Mouse (Mus musculus) cerebellum, adult 2 months (tissue): Measurements from ENCODE around the gene Vps26a.

ENCODE experiments used
- CTCF ChIP-seq: fragments of 200-500 bp; IDR thresholded peaks from 2 replicates; pipeline ENCODE4 v1.5.1; 2011; ENCODE audit warnings: low read depth, mild to moderate bottlenecking, control low read depth, low read length, moderate library complexity, borderline replicate concordance; ENCODE audit not compliant: insufficient read depth
- POLR2A ChIP-seq: fragments of 200-500 bp; IDR thresholded peaks from 2 replicates; pipeline ENCODE4 v1.6.1; 2011; ENCODE audit warnings: low read length, control low read depth, borderline replicate concordance; ENCODE audit not compliant: insufficient read depth

DNA sequence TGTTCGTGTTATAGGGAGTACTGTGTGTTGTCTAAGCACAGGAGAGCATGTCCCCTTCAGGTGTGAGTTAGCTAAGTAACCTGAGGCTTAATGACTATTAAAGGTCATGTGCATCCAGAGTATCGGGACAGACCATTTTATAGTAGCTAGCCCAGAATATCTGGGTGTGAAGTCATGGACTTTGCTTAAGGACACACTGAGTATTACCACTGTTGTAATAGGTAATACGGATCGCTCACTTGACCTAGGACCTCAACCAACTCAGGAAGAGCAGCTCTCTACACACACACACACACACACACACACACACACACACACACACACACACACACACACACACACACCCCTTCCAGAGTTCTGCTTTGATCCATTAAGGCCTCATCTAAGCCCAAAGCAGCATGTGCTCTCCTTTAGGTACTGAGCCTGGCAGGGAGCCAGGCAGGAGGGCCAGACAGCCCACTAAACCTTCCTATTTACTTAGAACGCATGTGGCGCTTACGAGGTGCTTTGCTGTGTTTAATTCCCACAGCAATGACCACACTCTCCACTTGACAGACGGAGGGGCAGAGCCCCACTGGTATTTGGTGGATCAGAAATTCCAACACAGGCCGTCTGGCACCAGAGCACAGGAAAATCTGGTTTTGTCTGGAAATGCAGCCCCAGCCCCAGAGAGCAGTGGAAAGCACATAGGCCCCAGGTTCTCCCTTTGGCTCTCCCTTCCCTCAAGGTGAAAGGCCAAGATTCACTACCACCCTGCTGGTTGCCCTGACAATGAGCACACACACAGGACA lies 61.3 kb downstream of the Vps26a start:
- no peak for TF ChIP-seq CTCF
- TF ChIP-seq POLR2A: no peak
